Mouse (Mus musculus) embryo, embryonic 11 days (tissue): Measurements from ENCODE around the gene Ccnb1ip1.
"Not testable (repeated sequence)": the region's sequence is repeated elsewhere in the genome, so short reads cannot be mapped to it uniquely, and the experiment has no call there.

Experiments used
- DNase-seq: peaks from one replicate; pipeline ENCODE4 v3.0.0-alpha.2; 2015

The Ccnb1ip1 gene

GRCm38 (mm10) chr14:50807487-50808072 lies at the start of gene Ccnb1ip1, which contains the start of gene Parp2:
Gene Ccnb1ip1, minus strand, starts transcription at chr14:50807732.
Gene Parp2, plus strand, starts transcription at chr14:50807841.
- peak; percentile 99 for DNase-seq

GRCm38 (mm10) chr14:50855788-50856187 lies 48.3 kb upstream of the Ccnb1ip1 start:
- no peak for DNase-seq

GRCm38 (mm10) chr14:50837236-50837635 lies 29.7 kb upstream of the Ccnb1ip1 start:
- peak; percentile 31 for DNase-seq

DNA sequence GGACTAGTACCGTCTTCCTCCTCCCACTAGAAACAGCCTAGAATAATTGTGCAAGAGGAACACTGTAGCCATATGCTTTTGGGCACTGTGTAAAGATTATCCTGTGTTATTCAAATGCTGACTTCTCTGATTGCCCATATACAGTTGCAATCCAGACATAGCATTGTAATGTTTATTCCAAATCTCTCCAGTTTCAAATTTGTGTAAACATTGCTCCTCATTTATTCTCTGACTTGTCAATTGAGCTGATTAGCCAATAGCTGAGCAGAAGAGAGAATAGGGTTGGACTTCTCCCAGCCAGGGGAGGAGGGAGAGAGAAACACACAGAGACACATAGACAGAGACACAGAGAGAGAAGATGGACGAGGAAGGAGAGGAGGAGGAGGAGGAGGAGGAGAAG lies 26.9 kb upstream of the Ccnb1ip1 start:
- no peak for DNase-seq

DNA sequence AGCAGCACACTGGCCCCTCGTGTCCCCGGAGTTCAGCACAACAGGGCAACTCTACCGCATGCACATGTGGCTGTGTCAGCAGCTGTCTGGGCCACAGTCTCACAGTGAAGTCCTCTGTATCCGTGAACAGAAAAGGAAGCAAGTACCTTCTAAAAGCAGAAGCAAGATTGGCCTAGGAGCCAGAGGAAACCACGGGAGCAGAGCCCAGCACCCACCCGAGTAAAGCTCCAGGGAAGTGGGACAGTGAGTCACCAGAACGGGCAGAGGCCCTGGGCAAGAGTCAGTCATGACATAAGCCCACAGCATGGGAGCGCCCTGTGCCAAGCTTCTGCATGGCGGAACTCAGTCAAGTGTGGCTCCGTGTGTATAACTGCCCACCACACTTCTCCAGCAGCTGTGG lies 26.4 kb upstream of the Ccnb1ip1 start:
- DNase-seq: no peak

DNA sequence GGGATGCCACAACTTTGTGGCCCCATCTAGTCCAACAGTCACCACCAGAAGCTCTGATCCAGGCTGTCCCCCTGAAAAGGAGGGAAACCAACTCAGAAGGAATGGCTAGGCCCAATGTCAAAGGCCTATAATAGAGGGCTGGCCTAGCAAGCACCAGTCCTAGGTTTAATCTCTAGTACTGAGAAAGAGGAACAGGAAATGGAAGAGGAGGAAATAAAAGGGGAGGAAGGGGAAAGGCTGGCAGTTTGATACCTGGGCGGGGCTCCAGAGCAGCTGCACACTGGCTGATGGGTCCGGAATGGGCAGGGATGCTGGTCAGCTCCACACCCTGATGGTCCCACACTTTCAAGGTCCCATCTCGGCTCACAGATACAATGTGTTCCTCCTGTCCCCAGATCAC lies 22.3 kb upstream of the Ccnb1ip1 start:
- DNase-seq: no peak

GRCm38 (mm10) chr14:50826579-50826978 lies 19.0 kb upstream of the Ccnb1ip1 start:
- DNase-seq: no peak

- DNase-seq: no peak
Observed at GRCm38 (mm10) chr14:50824219-50824618, 16.7 kb upstream of the Ccnb1ip1 start.

DNA sequence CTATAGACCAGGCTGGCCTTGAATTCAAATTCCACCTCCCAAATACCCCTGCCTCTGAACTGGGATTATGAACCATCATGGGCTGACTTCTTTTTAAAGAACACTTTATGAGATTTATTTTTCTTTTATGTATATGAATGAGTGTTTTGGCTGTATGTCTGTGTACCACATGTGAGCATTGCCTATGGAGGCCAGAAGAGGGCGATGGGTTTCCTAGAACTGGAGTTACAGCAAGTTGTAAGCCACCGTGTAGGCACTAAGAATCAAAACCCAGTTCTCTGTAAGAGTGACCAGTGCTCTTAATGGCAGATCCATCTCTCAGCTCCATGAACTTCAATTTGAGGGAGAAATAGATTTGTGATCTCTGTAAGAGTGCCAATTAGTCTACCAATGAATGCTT lies 15.7 kb upstream of the Ccnb1ip1 start:
- DNase-seq: no peak

GRCm38 (mm10) chr14:50813060-50813459 lies 5.5 kb upstream of the Ccnb1ip1 start:
- no peak for DNase-seq

DNA sequence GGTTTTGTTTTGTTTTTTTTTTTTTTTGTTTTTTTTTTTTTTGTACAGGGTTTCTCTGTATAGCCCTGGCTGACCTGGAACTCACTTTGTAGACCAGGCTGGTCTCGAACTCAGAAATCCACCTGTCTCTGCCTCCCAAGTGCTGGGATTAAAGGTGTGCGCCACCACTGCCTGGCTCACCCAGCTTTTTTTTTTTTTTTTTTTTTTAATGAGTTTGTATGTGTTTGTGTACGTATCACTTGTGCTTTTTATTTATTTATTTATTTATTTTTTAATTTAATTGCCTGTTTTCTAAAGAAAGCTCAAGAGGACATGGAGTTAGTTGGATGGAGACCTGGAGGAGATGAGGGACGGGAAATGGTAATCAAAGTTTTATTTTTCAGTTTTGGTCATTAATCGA lies 1.1 kb downstream of the Ccnb1ip1 start:
- DNase-seq: not testable (repeated sequence)

DNA sequence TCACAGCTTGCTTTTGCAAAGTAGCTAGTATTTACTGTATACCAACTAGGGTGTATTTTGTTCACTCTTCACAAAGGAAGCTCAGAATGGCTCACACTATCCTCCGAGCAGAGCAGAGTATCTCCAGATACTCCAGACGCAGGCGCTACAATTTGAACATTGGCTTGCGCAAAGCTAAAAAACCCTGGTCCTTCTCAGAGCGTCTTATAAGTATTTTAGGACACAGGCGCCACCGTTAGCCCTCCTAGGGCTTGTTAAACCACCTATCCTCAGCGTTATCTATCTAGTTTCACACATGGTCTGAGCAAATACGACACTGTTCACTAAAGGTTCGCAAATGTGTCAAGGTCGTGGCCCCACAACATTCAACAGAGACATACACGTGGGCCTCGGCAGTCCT lies 2.8 kb downstream of the Ccnb1ip1 start:
- no peak for DNase-seq

- DNase-seq: peak; percentile 42
Observed at GRCm38 (mm10) chr14:50802843-50803562, 4.5 kb downstream of the Ccnb1ip1 start.

- DNase-seq: no peak
Observed at GRCm38 (mm10) chr14:50802441-50802840, 5.1 kb downstream of the Ccnb1ip1 start.

DNA sequence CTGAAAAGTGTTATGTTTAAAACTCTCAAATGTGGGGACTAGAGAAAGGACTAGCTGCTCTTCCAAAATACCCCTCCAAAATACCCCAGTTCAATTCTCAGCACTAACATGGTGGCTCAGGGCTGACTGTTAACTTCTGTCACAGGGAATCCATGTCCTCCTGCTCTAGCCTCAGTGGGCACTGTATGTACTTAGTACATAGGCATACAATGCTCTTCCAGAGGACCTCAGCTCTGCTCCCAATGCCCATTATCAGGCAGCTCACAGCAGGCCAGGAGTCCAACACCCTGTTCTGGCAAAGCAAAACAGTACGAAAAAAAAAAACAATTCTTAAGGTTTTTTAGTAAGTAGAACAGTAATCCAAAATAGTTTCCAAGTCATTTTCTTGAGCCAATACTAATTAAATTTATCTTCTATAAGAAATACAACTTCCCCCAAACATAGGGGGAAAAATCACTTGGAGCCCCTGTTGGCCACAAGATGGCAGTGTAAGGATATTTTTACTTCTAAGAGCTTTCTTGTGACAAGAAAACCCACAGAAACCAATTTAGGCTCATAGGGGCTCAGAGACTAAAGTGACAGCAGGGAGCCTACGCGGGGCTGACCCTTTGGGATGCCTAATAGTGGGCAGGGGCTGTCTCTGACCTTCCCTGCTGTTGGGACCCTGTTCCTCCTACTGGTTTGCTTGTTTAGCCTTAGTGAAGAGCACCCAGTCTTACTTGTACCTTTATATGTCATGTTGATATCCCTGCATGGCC lies 7.9 kb downstream of the Ccnb1ip1 start:
- peak; percentile 78 for DNase-seq

DNA sequence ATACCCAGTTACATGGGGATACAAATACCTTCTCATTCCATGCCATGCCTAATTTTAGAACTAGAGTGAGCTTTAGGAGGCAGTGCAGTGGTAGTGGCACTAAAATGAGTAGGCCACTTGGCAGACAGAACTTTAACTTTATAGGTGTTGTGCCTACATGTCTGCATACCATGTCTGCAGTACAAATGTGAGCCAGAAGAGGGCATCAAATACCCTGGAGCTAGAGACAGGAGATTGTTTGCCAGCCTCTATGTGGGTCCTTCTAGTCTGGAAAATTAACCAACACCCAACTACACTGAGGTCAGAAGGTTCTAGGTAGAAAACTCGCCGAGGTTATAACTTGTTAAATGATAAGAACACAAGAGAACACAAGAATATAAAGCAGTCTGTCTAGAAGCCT lies 9.0 kb downstream of the Ccnb1ip1 start:
- DNase-seq: peak; percentile 20

DNA sequence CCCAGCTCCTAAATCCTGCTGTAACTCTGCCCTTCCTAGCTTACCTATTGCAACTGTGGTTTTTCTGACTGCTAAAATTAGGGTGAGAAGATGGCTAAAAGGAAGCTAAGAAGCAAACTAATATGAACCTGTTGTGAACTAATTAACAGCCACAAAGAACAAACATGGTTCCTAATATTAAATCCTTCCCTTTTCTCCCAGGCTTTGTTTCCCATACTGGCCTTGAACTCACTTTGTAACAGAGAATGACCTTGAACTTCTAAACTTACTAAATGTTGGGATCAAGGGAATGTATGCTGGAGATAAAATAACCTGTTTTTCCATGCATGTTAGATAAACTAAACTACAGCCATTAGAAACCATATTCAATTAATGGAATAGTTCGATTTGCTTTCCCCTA lies 11.1 kb downstream of the Ccnb1ip1 start:
- no peak for DNase-seq

DNA sequence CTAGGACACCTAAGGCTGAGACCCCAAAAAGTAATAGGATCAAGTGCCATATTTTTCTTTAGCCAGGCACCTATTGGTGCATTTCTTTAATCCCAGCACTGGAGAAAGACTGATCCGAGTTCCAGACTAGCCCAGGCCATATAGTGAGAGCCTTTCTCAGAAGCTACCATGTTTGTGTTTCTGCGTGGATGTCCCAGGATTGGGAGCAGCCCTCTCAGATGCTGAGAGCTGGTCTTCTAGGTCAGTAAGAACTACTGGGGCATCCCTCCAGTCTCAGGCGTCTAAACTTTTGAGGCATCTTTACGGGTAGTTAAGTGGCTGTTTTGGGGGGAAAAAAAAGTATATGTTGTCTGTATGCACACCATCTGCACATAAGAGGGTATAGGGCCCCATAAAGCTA lies 11.6 kb downstream of the Ccnb1ip1 start:
- no peak for DNase-seq

- no peak for DNase-seq
Observed at GRCm38 (mm10) chr14:50795261-50795935, 12.1 kb downstream of the Ccnb1ip1 start.

- DNase-seq: peak; percentile 56
Observed at GRCm38 (mm10) chr14:50788157-50788556, 19.4 kb downstream of the Ccnb1ip1 start.

GRCm38 (mm10) chr14:50785251-50785637 lies 22.3 kb downstream of the Ccnb1ip1 start, which contains the start of gene Ttc5:
Gene Ttc5, minus strand, starts transcription at chr14:50785519.
- DNase-seq: peak; percentile 89

- peak; percentile 25 for DNase-seq
Observed at GRCm38 (mm10) chr14:50784391-50785250, 22.9 kb downstream of the Ccnb1ip1 start.
